Mouse (Mus musculus) neural tube, embryonic 11.5 days (tissue): ENCODE results near the gene Fbxl3. TPM values are rescaled to one million over a fixed set of nuclear protein-coding genes. Genes with fewer than 3 reads are reported as not detected.
A peak's percentile ranks its signal among the peaks of the same experiment; 100 is the strongest.

Experiments used
- ATAC-seq: fragments of 200-750 bp; cut with Nextera tagmentation; 2 replicates; pipeline ENCODE4 v1.8.0; 2017; ENCODE audit warnings: moderate number of reproducible peaks, mild to moderate bottlenecking, moderate TSS enrichment, moderate library complexity; ENCODE audit not compliant: insufficient read depth, low FRiP score, low TSS enrichment
- DNase-seq: peaks from one replicate; pipeline ENCODE4 v3.0.0-alpha.2; 2015; ENCODE audit warnings: low spot score
- H3K27ac ChIP-seq: fragments of 300-500 bp; sonication (generic); 2 replicates; pipeline ENCODE4 v1.5.1; 2014; ENCODE audit warnings: low read depth, mild to moderate bottlenecking, low read length
- H3K27me3 ChIP-seq: fragments of 300-500 bp; sonication (generic); 2 replicates; pipeline ENCODE4 v1.6.1; 2014; ENCODE audit warnings: mild to moderate bottlenecking, low read length, mixed read lengths; ENCODE audit not compliant: control insufficient read depth, insufficient read depth
- H3K36me3 ChIP-seq: fragments of 300-500 bp; sonication (generic); 2 replicates; pipeline ENCODE4 v1.6.1; 2014; ENCODE audit warnings: mild to moderate bottlenecking, low read length, moderate library complexity, mixed read lengths; ENCODE audit not compliant: control insufficient read depth, insufficient read depth
- H3K4me1 ChIP-seq: fragments of 300-500 bp; sonication (generic); 2 replicates; pipeline ENCODE4 v1.6.1; 2014; ENCODE audit warnings: low read length, mixed read lengths; ENCODE audit not compliant: control insufficient read depth, insufficient read depth
- H3K4me2 ChIP-seq: fragments of 300-500 bp; sonication (generic); 2 replicates; pipeline ENCODE4 v1.6.1; 2014; ENCODE audit warnings: low read depth, mild to moderate bottlenecking, moderate library complexity
- H3K4me3 ChIP-seq: fragments of 300-500 bp; sonication (generic); 2 replicates; pipeline ENCODE4 v1.5.1; 2014; ENCODE audit warnings: low read depth, low read length
- H3K9ac ChIP-seq: fragments of 300-500 bp; sonication (generic); 2 replicates; pipeline ENCODE4 v1.6.1; 2014; ENCODE audit warnings: mild to moderate bottlenecking, low read length
- H3K9me3 ChIP-seq: fragments of 300-500 bp; sonication (generic); 2 replicates; pipeline ENCODE4 v1.6.1; 2016; ENCODE audit warnings: low read length; ENCODE audit not compliant: control insufficient read depth
- WGBS: fragments of 180-500 bp; shearing (Covaris S2); extraction: QIAGEN DNeasy Blood & Tissue Kit; methylation state at CpG from one replicate; pipeline ENCODE4 v1.1.7; 2014; 5-methylcytosine and 5-hydroxymethylcytosine counted together
- polyA plus RNA-seq: library from polyadenylated mRNA; unstranded; fragments of >200 nt; fragmentation: Nextera tagmentation; extraction: Ambion mirVana; gene quantifications from 2 replicates; pipeline ENCODE4 v1.2.1, GENCODE M21; 2014

The Fbxl3 gene
- polyA plus RNA-seq, 1 experiment from 2014 or later: 24.4 TPM

DNA sequence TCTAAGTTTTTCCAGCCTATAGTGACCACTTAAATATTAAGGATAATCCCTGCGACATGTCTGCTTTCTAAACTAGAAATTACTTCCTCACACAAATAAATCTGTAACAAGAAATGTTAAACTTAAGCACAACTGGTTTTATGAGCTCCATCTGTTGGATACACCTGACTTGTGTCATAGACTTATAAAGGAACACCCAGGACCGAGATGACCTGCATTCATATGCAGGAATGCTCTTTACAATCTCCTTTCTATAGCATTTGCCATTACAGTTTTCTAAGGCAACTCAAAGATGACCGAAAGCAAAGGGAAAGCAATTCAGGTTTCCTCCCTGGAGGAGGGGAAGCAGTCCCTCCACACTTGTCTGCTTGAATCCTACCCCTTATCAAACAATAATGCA is 6.1 kb downstream of the Fbxl3 start:
- H3K36me3 ChIP-seq: peaks cover 3% of the 10 kb centered on the region
- no peak overlapping the region for H3K27ac ChIP-seq
- no peak for ATAC-seq
- no peak overlapping the region for H3K4me2 ChIP-seq
- H3K9ac ChIP-seq: no peak overlapping the region
- H3K4me3 ChIP-seq: no peak overlapping the region
- WGBS: 70% methylated on average over 3 of the region's 3 CpGs
- no peaks in the 10 kb centered on the region for H3K9me3 ChIP-seq
- H3K4me1 ChIP-seq: 0 out of 2 replicates have a peak, but pooled peaks cover 3% of the 10 kb centered on the region
- DNase-seq: no peak
- H3K27me3 ChIP-seq: no peaks in the 10 kb centered on the region

DNA sequence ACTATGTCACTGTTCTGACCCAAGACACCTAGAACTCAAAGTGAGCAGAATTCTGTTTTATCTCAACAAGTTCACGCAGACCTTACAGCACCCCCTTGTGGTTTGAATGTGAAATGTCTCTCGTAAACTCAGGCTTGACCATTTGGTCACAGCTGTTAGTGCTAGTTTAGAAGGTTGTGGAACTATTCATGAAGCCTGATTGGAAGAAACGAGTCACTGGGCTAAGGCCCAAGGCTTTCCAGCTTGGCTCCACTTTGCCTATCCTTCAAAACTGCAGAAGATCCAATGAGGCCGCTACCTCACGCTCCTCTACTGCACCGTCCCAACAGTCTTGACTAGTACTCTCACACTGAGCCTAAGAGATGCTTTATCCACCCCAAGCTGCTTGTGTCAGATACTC is 10.7 kb downstream of the Fbxl3 start:
- ATAC-seq (no peak), DNase-seq (peak; percentile 30)
- H3K4me3 ChIP-seq: no peak overlapping the region
- H3K27me3 ChIP-seq: no peaks in the 10 kb centered on the region
- no peaks in the 10 kb centered on the region for H3K4me1 ChIP-seq
- no peak overlapping the region for H3K4me2 ChIP-seq
- 74% methylated on average over 6 of the region's 6 CpGs for WGBS
- H3K9ac ChIP-seq: no peak overlapping the region
- no peaks in the 10 kb centered on the region for H3K9me3 ChIP-seq
- peaks cover 8% of the 10 kb centered on the region for H3K36me3 ChIP-seq
- H3K27ac ChIP-seq: no peak overlapping the region

DNA sequence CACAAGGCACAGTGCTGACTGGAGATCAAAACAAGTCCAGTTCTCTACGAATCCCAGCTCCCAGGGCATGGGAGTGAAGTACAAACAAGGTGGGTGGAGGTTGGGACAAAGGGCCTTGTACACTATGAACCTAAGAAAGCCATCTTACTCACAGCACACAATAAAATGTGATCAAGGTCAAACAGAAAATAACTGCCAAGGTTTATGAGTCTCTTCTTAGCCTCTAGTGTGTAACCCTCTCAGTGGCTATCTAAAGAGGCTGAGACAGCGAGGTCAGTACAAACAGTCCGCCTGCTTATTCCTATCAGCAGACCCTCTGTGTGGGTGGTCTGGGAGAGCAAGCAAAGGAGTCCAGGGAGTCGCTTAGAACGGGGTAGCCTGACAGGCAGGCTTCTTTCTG is 11.5 kb downstream of the Fbxl3 start:
- Histone ChIP-seq H3K4me1 (no peaks in the 10 kb centered on the region), H3K27me3 (no peaks in the 10 kb centered on the region), H3K36me3 (peaks cover 8% of the 10 kb centered on the region), H3K4me2 (no peak overlapping the region), H3K9ac (no peak overlapping the region), H3K4me3 (no peak overlapping the region), H3K27ac (no peak overlapping the region), H3K9me3 (no peaks in the 10 kb centered on the region)
- ATAC-seq (no peak), DNase-seq (no peak)
- WGBS: 95% methylated on average over 5 of the region's 5 CpGs

DNA sequence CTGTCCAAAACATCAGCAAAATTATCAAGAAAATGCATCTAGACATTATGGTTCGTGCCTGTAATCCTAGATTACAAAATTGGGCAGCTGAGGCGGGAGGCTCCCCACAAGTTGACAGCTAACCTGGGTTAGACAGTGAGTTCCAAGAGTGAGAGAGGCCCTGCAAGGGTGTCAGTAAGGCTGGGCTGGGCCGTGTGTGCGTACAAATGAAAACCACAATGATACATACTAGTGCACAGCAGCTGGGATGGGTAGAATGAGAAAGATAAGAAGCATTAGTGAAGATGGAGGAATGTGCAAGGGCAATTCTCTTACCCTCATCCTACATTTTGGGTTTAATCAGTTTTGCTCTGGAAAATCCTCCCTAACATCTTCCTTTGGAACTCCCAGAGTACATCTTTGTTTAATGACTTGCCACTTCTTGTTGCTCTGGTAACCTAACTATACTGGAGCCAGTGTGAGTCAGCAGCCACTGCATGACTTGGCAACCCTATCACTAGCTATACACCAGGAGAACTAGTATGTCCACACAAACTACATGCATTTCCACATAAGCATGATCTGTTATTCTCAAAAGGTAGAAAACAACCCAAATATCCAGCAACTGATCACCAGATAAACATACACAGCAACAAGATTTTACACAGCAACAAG is 12.6 kb downstream of the Fbxl3 start:
- Histone ChIP-seq H3K9ac (no peak overlapping the region), H3K36me3 (peaks cover 8% of the 10 kb centered on the region), H3K9me3 (no peaks in the 10 kb centered on the region), H3K27ac (no peak overlapping the region), H3K4me3 (no peak overlapping the region), H3K27me3 (no peaks in the 10 kb centered on the region), H3K4me1 (no peaks in the 10 kb centered on the region), H3K4me2 (no peak overlapping the region)
- no peak for ATAC-seq
- DNase-seq: no peak
- 96% methylated on average over 4 of the region's 4 CpGs for WGBS

DNA sequence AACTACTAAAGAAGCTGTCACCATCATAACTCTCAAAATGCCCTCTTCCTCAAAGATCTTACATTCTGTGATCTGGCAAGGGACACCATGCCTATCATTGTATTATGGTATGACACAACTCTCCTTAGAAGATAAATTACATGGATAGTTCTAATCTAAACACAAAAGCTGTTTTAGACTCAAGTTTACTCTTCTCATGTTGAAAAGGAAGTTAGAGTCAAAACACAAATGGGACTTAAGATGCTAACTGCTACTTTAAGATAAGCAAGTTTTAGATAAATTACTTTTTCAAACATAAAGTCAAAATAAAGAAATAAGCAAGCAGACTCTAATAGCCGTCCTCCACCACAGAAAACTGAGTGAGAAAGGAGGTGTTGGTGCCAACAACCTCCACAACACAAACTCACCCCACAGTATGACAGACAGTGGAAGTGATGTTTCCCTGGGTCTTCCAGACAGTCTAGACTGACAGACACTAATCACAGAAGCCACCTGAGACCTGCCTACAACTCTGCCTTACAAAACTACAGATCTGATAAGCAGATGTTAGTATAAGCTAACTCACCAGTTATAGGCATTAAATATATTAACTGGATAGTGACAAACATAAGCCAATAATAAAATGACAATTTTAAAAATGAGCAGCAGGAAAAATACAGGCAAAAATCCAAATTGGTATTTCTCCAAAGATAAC is 13.4 kb downstream of the Fbxl3 start:
- Histone ChIP-seq H3K4me3 (no peak overlapping the region), H3K4me1 (no peaks in the 10 kb centered on the region), H3K27ac (no peak overlapping the region), H3K4me2 (no peak overlapping the region), H3K9me3 (no peaks in the 10 kb centered on the region), H3K9ac (no peak overlapping the region), H3K27me3 (no peaks in the 10 kb centered on the region), H3K36me3 (peaks cover 8% of the 10 kb centered on the region)
- ATAC-seq (no peak), DNase-seq (no peak)
- 89% methylated on average over 1 of the region's 1 CpGs for WGBS

DNA sequence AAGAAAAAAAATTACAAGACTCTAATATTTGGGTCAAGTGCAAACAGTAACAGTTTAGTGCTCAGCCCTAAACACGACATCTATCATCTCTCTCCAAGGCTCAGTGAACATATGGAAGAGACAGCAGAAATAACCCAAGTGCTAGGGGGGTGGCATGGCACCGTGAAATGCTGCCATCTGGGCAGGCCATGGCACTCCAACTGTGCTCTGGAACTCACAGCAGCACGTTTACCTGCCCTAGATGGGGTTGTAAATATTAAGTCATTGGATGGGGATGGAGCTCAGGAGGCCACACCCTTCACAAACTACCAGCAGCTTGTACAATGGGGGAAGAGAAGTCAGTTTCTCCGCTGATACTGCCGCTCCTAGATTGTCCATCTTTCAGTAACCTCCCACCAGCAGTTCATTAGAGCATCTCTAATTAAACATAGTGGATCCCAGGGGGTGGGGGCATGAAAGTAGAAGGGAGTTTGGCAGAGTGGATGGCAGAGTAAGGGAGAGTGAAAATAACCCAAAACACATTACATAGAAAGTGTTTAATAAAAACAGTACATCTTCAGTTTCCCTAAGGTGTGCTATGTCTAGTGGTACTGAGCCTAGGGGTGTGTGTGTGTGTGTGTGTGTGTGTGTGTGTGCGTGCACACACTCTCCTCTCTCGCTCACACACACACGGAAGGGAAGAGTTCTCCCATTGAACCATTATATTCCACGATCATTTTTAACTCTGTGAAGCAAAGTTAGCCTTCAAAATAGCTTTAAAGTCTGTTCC is 20.0 kb downstream of the Fbxl3 start:
- Histone ChIP-seq H3K27ac (no peak overlapping the region), H3K9ac (no peak overlapping the region), H3K4me2 (no peak overlapping the region), H3K9me3 (no peaks in the 10 kb centered on the region), H3K4me3 (no peak overlapping the region), H3K36me3 (no peaks in the 10 kb centered on the region; the same call in none of the 2 replicates), H3K4me1 (no peaks in the 10 kb centered on the region), H3K27me3 (no peaks in the 10 kb centered on the region)
- DNase-seq (no peak), ATAC-seq (no peak)
- 85% methylated on average over 9 of the region's 9 CpGs for WGBS

DNA sequence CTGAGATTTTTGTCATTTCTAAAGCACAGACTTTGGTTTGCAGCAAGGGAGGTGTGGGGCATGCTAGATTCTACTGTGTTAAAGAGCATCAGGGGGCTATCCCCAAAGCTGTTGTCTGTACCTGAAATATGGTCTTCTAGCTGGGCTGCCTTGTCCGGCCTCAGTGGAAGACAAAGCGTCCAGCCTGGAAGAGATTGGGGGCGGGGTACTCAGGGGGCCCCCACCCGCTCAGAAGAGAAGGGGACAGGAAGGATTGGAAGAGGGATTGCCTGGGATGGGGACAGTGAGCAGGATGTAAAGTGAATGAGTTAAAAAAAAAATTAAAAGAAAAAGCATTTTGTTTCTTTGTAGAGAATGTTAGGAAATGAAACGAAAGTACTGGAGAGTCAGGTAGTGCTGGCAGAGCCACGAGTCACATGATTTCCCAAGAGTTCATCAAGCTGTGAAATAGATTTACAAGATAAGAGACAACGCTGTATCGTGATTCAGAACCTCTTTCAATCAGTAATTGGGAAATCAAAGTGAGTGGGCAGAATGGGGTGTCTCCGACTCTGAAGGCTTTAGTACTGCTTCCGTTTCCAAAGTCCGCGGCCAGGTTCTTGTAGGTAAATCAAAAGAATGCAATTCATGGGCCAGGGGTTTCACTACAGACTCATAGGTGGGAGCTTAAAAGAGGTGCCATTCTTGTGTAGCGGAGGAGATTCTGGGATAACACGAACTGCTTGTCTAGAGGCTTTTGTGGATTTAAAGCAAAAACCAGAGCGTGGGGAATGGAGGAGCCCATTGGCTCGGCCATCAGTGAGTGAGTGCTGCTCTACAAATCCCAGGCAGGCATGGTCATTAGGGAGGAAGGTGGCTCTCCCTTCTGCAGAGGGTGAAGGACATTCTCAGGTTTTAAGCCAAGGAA is 21.1 kb downstream of the Fbxl3 start:
- ATAC-seq (no peak), DNase-seq (no peak)
- Histone ChIP-seq H3K4me2 (no peak overlapping the region), H3K27me3 (no peaks in the 10 kb centered on the region), H3K36me3 (no peaks in the 10 kb centered on the region; the same call in none of the 2 replicates), H3K9ac (no peak overlapping the region), H3K4me1 (no peaks in the 10 kb centered on the region), H3K4me3 (no peak overlapping the region), H3K27ac (no peak overlapping the region), H3K9me3 (no peaks in the 10 kb centered on the region)
- 90% methylated on average over 16 of the region's 16 CpGs for WGBS

DNA sequence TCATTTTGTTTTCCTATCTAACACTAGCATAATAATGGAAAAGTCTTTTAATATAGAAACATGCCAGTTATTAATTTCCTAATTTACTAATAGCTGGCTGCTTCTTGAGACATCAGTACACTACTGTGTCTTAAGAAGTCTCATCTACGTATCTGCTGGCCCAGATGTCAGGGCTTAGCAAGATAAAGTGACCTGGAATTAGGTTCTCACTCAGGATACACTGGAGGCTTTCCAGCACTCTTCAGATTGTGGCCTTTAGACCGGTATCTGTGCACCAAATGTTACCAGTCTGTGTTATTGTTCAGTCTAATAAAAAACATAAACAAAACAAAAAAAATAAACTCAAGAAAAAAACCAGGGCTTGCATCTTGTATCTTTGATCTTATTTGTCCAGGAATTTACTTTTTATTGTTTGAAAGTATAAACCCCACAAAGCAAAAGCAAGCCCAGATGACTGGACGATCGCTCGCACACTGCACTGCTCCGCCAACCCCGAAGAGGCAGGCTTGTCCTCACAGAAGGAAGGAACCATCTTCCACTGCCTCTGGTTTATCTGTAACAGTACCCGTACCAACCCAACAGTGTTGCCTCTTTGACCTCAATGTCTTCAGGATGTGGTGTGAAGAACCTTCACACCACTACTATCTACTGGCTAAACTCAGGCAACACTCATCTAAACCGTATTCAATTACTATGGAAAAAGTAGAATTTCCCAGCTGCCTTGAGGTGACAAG is 21.9 kb downstream of the Fbxl3 start:
- Histone ChIP-seq H3K4me2 (no peak overlapping the region), H3K9me3 (no peaks in the 10 kb centered on the region), H3K27me3 (no peaks in the 10 kb centered on the region), H3K9ac (no peak overlapping the region), H3K27ac (no peak overlapping the region), H3K36me3 (no peaks in the 10 kb centered on the region; the same call in 1 of the 2 replicates), H3K4me1 (no peaks in the 10 kb centered on the region), H3K4me3 (no peak overlapping the region)
- WGBS: 93% methylated on average over 9 of the region's 9 CpGs
- DNase-seq: no peak
- ATAC-seq: no peak
